Comparison of ENCODE assay signal across 18 mouse cellular contexts in genomic region chr1:180354129-180354528, GRCm38 (mm10). TPM values are rescaled to one million over a fixed set of nuclear protein-coding genes. Genes with fewer than 3 reads are reported as not detected.
DNase-seq lines count a peak whose midpoint lies in the region; TF ChIP-seq lines count a peak whose summit lies in the region.
"Had no signal": no experiment of that assay in that cellular context is flagged by ENCODE, and none has a peak within 500 bp of the region (broad histone marks: within the 10 kb centered on the region; RNA-seq: fewer than 3 reads in every experiment).

No protein-coding gene starts in this region.

- no peak overlapping the region for H3K4me3 ChIP-seq in heart, adult 2 months
- no peak overlapping the region for H3K4me3 ChIP-seq in spleen, adult 2 months (ENCODE audit: extremely low read depth, insufficient read depth, insufficient read length)
- H3K4me3 ChIP-seq: erythroblast, embryonic 14.5 days; hindbrain, embryonic 15.5 days; stomach, embryonic 15.5 days had no signal

- H3K27ac ChIP-seq in heart, adult 2 months, result peak overlapping the region; percentile 48
- 0 out of 2 replicates have a peak overlapping the region, but pooled peaks have one; percentile 3 for H3K27ac ChIP-seq in spleen, adult 2 months (ENCODE audit: insufficient read depth, low read length)
- H3K27ac ChIP-seq: hindbrain, embryonic 15.5 days; stomach, embryonic 15.5 days had no signal

- H3K4me1 ChIP-seq in heart, adult 2 months (ENCODE audit: control insufficient read depth, insufficient read depth, low read length), result peaks cover 44% of the 10 kb centered on the region
- peaks cover 57% of the 10 kb centered on the region for H3K4me1 ChIP-seq in spleen, adult 2 months (ENCODE audit: control insufficient read depth, insufficient read depth, insufficient read length)

- H3K9ac ChIP-seq in heart, adult 2 months (ENCODE audit: low read depth, low read length), result no peak overlapping the region
- H3K9ac ChIP-seq: hindbrain, embryonic 15.5 days; stomach, embryonic 15.5 days had no signal

- WGBS in heart, adult 2 months, result 21% methylated on average over 4 of the region's 4 CpGs
- 74% methylated on average over 4 of the region's 4 CpGs for WGBS in spleen, adult 2 months

- H3K36me3 ChIP-seq in heart, adult 2 months (ENCODE audit: control insufficient read depth, insufficient read depth, low read length), result peaks cover 3% of the 10 kb centered on the region; the same call in 1 of the 2 replicates
- peaks cover 3% of the 10 kb centered on the region; the same call in 1 of the 2 replicates for H3K36me3 ChIP-seq in spleen, adult 2 months (ENCODE audit: control insufficient read depth, insufficient read depth, low read length)
- H3K36me3 ChIP-seq: hindbrain, embryonic 15.5 days; stomach, embryonic 15.5 days had no signal

- no peaks in the 10 kb centered on the region for H3K27me3 ChIP-seq in heart, adult 2 months (ENCODE audit: control insufficient read depth, insufficient read depth, low read length)
- no peaks in the 10 kb centered on the region for H3K27me3 ChIP-seq in spleen, adult 2 months (ENCODE audit: control insufficient read depth, insufficient read depth, low read length)
- H3K27me3 ChIP-seq: hindbrain, embryonic 15.5 days; Patski; stomach, embryonic 15.5 days had no signal

- TF ChIP-seq CTCF in heart, adult 2 months (IDR thresholded peaks at IDR 0.05), result no peak
- TF ChIP-seq CTCF in spleen, adult 2 months (IDR thresholded peaks at IDR 0.05; ENCODE audit: extremely low read depth, insufficient read depth, insufficient read length, insufficient replicate concordance), result no peak

- TF ChIP-seq EP300 in heart, adult 2 months (IDR thresholded peaks at IDR 0.05; ENCODE audit: insufficient read depth, low read depth, low read length), result no peak

- no peak for DNase-seq in heart, adult 2 months
- DNase-seq in heart, postnatal 25 days (ENCODE audit: low spot score), result no peak
- DNase-seq in kidney, postnatal 25 days, result peak; percentile 43 to 71
- DNase-seq in kidney, postnatal 4 days, result no peak
- DNase-seq in spleen, adult 2 months (ENCODE audit: low read depth in 1 of 2, low spot score in 2 of 2), result no peak
- no peak for DNase-seq in spleen, adult 18-20 months
- DNase-seq in lung, postnatal 36 days, result peak; percentile 64
- DNase-seq: cerebellum, adult 11 months; cerebellum, postnatal 14 days; embryo, embryonic 11 days; heart, postnatal 14 days; kidney, adult 9 months; right cerebral cortex, adult 18-20 months; thymus, postnatal 14 days had no signal

- intact Hi-C loops in heart, adult 2 months (cut with DNase I), result no loop called here
- intact Hi-C loops in heart, postnatal 25 days (cut with DNase I), result no loop called here

- no peak for TF ChIP-seq POLR2A in heart, adult 2 months (IDR thresholded peaks at IDR 0.05; ENCODE audit: insufficient read depth, low read depth, low read length)
- TF ChIP-seq POLR2A in spleen, adult 2 months (IDR thresholded peaks at IDR 0.05; ENCODE audit: low read depth, low read length), result no peak

- H3K79me2 ChIP-seq in heart, adult 2 months (replicated peaks; ENCODE audit: control insufficient read depth, insufficient read depth, low read length), result no peaks in the 10 kb centered on the region; the same call in none of the 2 replicates

RNA-seq across cellular contexts. Expression of gene Itpkb, which starts 23.8 kb away (rescaled TPM):
- total RNA-seq in heart, adult 2 months (2021), result 10 to 100 TPM; 50.0 to 50.7 TPM
- 21.5 and 29.9 TPM in 2 replicates for polyA plus RNA-seq in heart, adult 2 months (2012; rRNA removed)
- 10 to 100 TPM; 56.1 to 63.6 TPM for total RNA-seq in heart, postnatal 25 days (2021)
- polyA plus RNA-seq in spleen, adult 2 months (2012; rRNA removed), result 22.9 and 24.7 TPM in 2 replicates

Comparison
In these comparisons a context has a peak if more than half of its experiments do, and no peak if none do; other contexts are left out.
1. DNase-seq: peak in kidney, postnatal 25 days (2 of 2) and lung, postnatal 36 days (single experiment); none in heart, adult 2 months (0 of 2), heart, postnatal 25 days (single experiment), kidney, postnatal 4 days (0 of 2), spleen, adult 2 months (0 of 2) and spleen, adult 18-20 months (0 of 2).